Mouse (Mus musculus): ENCODE measurements around the gene Ccl22. TPM values are rescaled to one million over a fixed set of nuclear protein-coding genes. Genes with fewer than 3 reads are reported as not detected.

The Ccl22 gene
- polyA plus RNA-seq, 1 experiment from 2014 or later, result not detected

DNA sequence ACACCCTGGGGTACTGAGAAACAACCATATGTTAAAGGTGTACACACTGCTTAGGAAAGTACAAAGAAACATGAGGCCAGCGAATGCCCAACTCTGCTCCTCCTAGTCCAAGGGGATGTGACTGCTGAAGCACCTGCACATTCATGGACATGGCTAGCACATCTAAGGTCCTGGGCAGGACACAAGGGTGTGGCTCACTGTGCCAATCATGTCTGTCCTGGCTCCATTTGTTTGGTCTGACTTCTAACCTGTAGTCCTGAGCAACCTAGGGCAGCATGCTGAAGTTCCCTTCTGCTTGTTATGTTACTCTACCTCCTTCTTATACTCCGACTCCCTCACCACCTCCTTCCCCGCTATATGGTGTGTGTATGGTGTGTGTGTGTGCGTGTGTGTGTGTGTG lies 49.0 kb downstream of the Ccl22 start:
- no peak overlapping the region for H3K9ac ChIP-seq
- H3K27ac ChIP-seq (replicated peaks), result no peak overlapping the region
- 90% methylated on average over 4 of the region's 4 CpGs for WGBS
- H3K9me3 ChIP-seq, result no peaks in the 10 kb centered on the region
- H3K36me3 ChIP-seq, result no peaks in the 10 kb centered on the region
- H3K4me2 ChIP-seq, result no peak overlapping the region
- no peaks in the 10 kb centered on the region for H3K4me1 ChIP-seq
- no peak overlapping the region for H3K4me3 ChIP-seq
- no peak for ATAC-seq (ENCODE audit: extremely low read depth, insufficient number of reproducible peaks, low FRiP score, low TSS enrichment)
- H3K27me3 ChIP-seq (replicated peaks), result no peaks in the 10 kb centered on the region

DNA sequence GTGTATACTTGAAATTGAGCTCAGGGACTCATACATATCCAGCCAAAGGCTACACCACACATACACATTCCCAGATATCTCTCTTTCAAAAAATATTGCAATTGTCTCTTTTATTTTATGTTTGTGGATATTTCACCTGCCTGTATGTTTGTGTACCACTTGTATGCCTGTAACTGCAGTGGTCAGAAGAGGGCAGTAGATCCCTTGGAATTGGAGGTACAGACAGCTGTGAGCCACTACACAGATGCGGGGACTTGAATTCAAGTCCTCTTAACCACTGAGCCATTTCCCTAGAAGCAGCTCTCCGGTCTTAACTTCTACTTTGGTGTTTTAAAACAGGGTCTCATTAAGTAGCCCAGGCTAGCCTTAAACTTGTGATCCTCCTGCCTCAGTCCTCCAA lies 49.4 kb downstream of the Ccl22 start:
- H3K9me3 ChIP-seq, result no peaks in the 10 kb centered on the region
- H3K36me3 ChIP-seq, result no peaks in the 10 kb centered on the region
- ATAC-seq (ENCODE audit: extremely low read depth, insufficient number of reproducible peaks, low FRiP score, low TSS enrichment), result no peak
- H3K4me3 ChIP-seq, result no peak overlapping the region
- 88% methylated on average over 2 of the region's 2 CpGs for WGBS
- no peaks in the 10 kb centered on the region for H3K27me3 ChIP-seq (replicated peaks)
- H3K4me2 ChIP-seq, result no peak overlapping the region
- no peak overlapping the region for H3K27ac ChIP-seq (replicated peaks)
- H3K9ac ChIP-seq, result no peak overlapping the region
- H3K4me1 ChIP-seq, result no peaks in the 10 kb centered on the region

DNA sequence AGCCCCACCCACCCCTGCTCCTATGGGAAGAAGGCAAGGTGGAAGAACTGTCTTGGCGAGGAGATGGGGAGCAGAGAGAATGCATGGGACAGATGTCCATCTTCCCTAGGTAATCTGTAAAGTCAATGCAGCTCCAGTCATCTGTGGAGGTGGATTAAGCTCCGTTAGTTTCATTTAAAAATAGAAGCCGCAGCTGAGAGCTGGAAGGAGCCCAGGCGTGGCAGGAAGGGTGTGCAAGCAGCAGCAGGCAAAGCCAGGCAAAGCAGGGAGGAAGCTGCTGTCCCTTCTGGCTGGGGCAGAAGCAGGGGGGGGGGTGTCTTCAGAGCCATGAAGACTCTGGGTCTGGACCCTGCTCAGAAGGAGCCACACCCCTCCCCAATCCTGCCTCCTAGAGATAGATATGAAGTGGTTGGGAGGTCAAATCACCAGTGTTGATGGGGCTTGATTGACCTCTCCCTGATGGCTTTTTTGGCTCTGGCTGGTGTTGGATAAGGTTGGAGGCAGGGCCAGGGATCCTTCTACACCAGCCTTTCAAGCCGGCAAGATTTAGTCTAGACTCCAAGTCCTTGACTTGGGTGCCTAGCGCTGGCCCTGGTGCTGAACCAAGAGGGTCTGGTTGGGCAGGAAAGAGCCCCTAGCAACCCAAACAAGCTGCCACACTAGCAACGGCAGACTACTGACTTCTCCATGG lies 55.0 kb downstream of the Ccl22 start:
- ATAC-seq (ENCODE audit: extremely low read depth, insufficient number of reproducible peaks, low FRiP score, low TSS enrichment), result no peak
- Histone ChIP-seq H3K27ac (replicated peaks) (no peak overlapping the region), H3K9ac (no peak overlapping the region), H3K4me2 (no peak overlapping the region), H3K36me3 (no peaks in the 10 kb centered on the region), H3K9me3 (no peaks in the 10 kb centered on the region), H3K4me1 (peaks cover 28% of the 10 kb centered on the region), H3K4me3 (no peak overlapping the region), H3K27me3 (replicated peaks) (peaks cover 17% of the 10 kb centered on the region; the same call in 1 of the 2 replicates)
- WGBS, result 49% methylated on average over 7 of the region's 7 CpGs

Other genes starting within 250 kb of the Ccl22 start
- 5.2 and 6.1 TPM in 2 replicates for gene Cpne2, start 212.6 kb upstream of the Ccl22 start, polyA plus RNA-seq (2015; fragmentation: Nextera tagmentation; extraction: Ambion mirVana)
- 21.6 and 22.9 TPM in 2 replicates for gene Rspry1, start 143.7 kb upstream of the Ccl22 start, polyA plus RNA-seq (2015; fragmentation: Nextera tagmentation; extraction: Ambion mirVana)
- 32.4 and 33.1 TPM in 2 replicates for gene Fam192a, start 143.6 kb upstream of the Ccl22 start, polyA plus RNA-seq (2015; fragmentation: Nextera tagmentation; extraction: Ambion mirVana)
- gene Arl2bp, start 79.0 kb upstream of the Ccl22 start, polyA plus RNA-seq (2015; fragmentation: Nextera tagmentation; extraction: Ambion mirVana), result 131 and 135 TPM in 2 replicates
- 0.23 and 0.55 TPM in 2 replicates for gene Pllp, start 49.3 kb upstream of the Ccl22 start, polyA plus RNA-seq (2015; fragmentation: Nextera tagmentation; extraction: Ambion mirVana)
- 11.2 and 12.9 TPM in 2 replicates for gene Cx3cl1, start 26.4 kb downstream of the Ccl22 start, polyA plus RNA-seq (2015; fragmentation: Nextera tagmentation; extraction: Ambion mirVana)
- gene Ccl17, start 64.9 kb downstream of the Ccl22 start, polyA plus RNA-seq (2015; fragmentation: Nextera tagmentation; extraction: Ambion mirVana), result 0.43 and 0.63 TPM in 2 replicates
- gene Coq9, start 92.7 kb downstream of the Ccl22 start, polyA plus RNA-seq (2015; fragmentation: Nextera tagmentation; extraction: Ambion mirVana), result 133 and 142 TPM in 2 replicates
- 90.9 and 98.2 TPM in 2 replicates for gene Ciapin1, start 92.8 kb downstream of the Ccl22 start, polyA plus RNA-seq (2015; fragmentation: Nextera tagmentation; extraction: Ambion mirVana)
- 107 and 129 TPM in 2 replicates for gene Polr2c, start 111.9 kb downstream of the Ccl22 start, polyA plus RNA-seq (2015; fragmentation: Nextera tagmentation; extraction: Ambion mirVana)
- 35.5 and 38.2 TPM in 2 replicates for gene Dok4, start 130.7 kb downstream of the Ccl22 start, polyA plus RNA-seq (2015; fragmentation: Nextera tagmentation; extraction: Ambion mirVana)
- 18.2 and 18.7 TPM in 2 replicates for gene Ccdc102a, start 172.5 kb downstream of the Ccl22 start, polyA plus RNA-seq (2015; fragmentation: Nextera tagmentation; extraction: Ambion mirVana)
- gene Adgrg5, start 178.1 kb downstream of the Ccl22 start, polyA plus RNA-seq (2015; fragmentation: Nextera tagmentation; extraction: Ambion mirVana), result 0.18 and 0.32 TPM in 2 replicates
- 4.4 and 4.7 TPM in 2 replicates for gene Adgrg1, start 229.2 kb downstream of the Ccl22 start, polyA plus RNA-seq (2015; fragmentation: Nextera tagmentation; extraction: Ambion mirVana)